Mouse (Mus musculus) neutrophil, adult 65 days (primary cell): Measurements from ENCODE around the gene Psmd4. TPM values are rescaled to one million over a fixed set of nuclear protein-coding genes. Genes with fewer than 3 reads are reported as not detected.

ENCODE experiments used
- total RNA-seq: library from RNA; stranded (reverse); gene quantifications from 2 replicates; pipeline ENCODE4 v1.2.4, GENCODE M21; 2023

The Psmd4 gene
- 83.0 and 92.4 TPM in 2 replicates for total RNA-seq

DNA sequence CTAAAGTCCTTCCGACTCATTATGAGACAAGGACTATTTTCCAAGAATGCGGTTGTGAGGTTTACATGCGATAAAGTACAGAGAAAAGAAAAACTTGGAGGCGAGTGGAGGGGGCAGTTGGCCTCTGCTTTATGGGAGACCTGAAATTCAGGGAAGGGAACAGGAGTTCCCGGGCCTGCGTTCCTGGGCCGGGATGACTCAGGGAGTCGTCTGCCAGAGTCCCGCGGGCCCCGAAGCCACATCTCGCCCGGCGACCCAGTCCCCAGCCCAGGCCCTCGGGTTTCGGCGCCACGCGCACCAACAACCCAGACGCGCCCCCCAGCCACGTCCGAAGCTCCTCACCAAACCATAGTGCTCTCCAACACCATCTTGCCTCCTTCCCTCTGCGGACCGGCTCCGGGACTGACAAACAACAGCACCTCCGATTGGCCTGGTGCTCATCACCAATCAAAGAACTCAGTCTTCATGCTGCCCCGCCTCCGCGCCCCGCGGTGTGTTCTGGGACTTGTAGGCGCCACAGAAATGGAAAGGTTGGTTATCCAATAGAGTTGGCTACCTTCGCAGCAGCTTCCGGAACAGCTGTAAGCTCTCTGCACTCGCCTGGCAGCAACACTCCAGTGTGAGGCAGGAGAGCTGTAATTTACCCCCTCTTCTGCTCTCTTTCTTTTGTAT is at the start of gene Psmd4:
Gene Psmd4, minus strand, starts transcription at position 449 of the 672 bp plus-strand sequence.

DNA sequence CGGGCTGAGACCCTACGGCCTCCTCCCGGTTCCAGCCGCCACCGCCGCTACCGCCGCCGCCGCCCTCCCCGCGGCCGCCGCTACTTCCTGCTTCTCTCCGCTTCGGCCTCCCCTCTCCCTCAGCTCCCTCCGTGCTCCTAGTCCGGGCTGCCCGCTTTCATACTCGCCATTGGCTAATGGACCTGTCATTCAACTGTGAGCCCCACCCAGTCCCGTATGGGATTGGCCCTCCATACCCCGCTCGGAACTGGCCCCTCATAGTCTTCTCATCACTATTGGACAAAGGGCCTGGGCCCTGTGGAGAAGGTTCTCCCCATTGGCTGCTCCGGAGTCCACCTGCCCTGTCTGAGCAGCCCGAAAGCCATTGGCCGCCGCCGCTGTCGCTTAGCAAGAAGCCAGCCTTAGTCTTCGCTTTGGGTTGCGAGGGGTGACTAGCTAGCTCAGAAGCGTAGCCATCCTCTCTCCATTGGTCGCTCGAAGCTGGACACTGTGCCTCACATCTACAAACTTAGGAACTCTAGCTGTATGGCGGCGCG is 27.0 kb downstream of the Psmd4 start, which contains the start of gene Zfp687:
Gene Zfp687, minus strand, starts transcription at position 112 of the 536 bp plus-strand sequence.

Other genes starting within 250 kb of the Psmd4 start
- gene Pogz, start 205.0 kb downstream of the Psmd4 start, total RNA-seq: 22.3 and 31.4 TPM in 2 replicates
- 193 and 208 TPM in 2 replicates for gene Psmb4, start 155.7 kb downstream of the Psmd4 start, total RNA-seq
- 13.6 and 15.2 TPM in 2 replicates for gene Selenbp1, start 109.6 kb downstream of the Psmd4 start, total RNA-seq
- gene Rfx5, start 88.5 kb downstream of the Psmd4 start, total RNA-seq: 24.8 and 29.7 TPM in 2 replicates
- 27.3 and 29.8 TPM in 2 replicates for gene Pi4kb, start 67.9 kb downstream of the Psmd4 start, total RNA-seq
- 73.8 and 95.6 TPM in 2 replicates for gene Zfp687, start 27.2 kb downstream of the Psmd4 start, total RNA-seq
- 29.0 and 43.7 TPM in 2 replicates for gene Pip5k1a, start 64.3 kb upstream of the Psmd4 start, total RNA-seq
- 25.3 and 27.4 TPM in 2 replicates for gene Vps72, start 68.4 kb upstream of the Psmd4 start, total RNA-seq
- 0.82 and 2.2 TPM in 2 replicates for gene Tmod4, start 81.9 kb upstream of the Psmd4 start, total RNA-seq
- gene Scnm1, start 91.4 kb upstream of the Psmd4 start, total RNA-seq: 42.2 and 43.7 TPM in 2 replicates
- 1.7 and 3.5 TPM in 2 replicates for gene Lysmd1, start 91.5 kb upstream of the Psmd4 start, total RNA-seq
- 75.9 and 91.0 TPM in 2 replicates for gene Tnfaip8l2, start 99.7 kb upstream of the Psmd4 start, total RNA-seq
- 1.2 and 1.7 TPM in 2 replicates for gene Sema6c, start 117.8 kb upstream of the Psmd4 start, total RNA-seq
- 35.0 and 43.7 TPM in 2 replicates for gene Gabpb2, start 175.3 kb upstream of the Psmd4 start, total RNA-seq
- 256 and 259 TPM in 2 replicates for gene Cdc42se1, start 186.1 kb upstream of the Psmd4 start, total RNA-seq
- gene Mllt11, start 189.6 kb upstream of the Psmd4 start, total RNA-seq: 1.3 and 2.7 TPM in 2 replicates
- 0.27 and 0.38 TPM in 2 replicates for gene Gm128, start 199.0 kb upstream of the Psmd4 start, total RNA-seq
- gene Bnipl, start 208.6 kb upstream of the Psmd4 start, total RNA-seq: not detected in 2 replicates
- gene Mindy1, start 238.7 kb upstream of the Psmd4 start, total RNA-seq: 188 and 238 TPM in 2 replicates
- gene Prune1, start 239.5 kb upstream of the Psmd4 start, total RNA-seq: 31.3 and 33.0 TPM in 2 replicates